Mouse (Mus musculus): ENCODE measurements around the gene Zfp385a.

GRCm38 (mm10) chr15:103277949-103278348 is 61.9 kb downstream of the Zfp385a start:
- no peak for TF ChIP-seq CEBPB (IDR thresholded peaks at IDR 0.05; ENCODE audit: low read depth)
- no peak for TF ChIP-seq CTCF (IDR thresholded peaks at IDR 0.05; ENCODE audit: control insufficient read depth, insufficient read depth, insufficient read length)

All from C2C12 (cell line).